Mouse (Mus musculus): ENCODE results near the gene Ifit1bl2. TPM values are rescaled to one million over a fixed set of nuclear protein-coding genes. Genes with fewer than 3 reads are reported as not detected.
"Not testable (repeated sequence)": the region's sequence is repeated elsewhere in the genome, so short reads cannot be mapped to it uniquely, and the experiment has no call there.

Gene Ifit1bl2
- polyA plus RNA-seq, 1 experiment from 2014 or later: not detected

- no peaks in the 10 kb centered on the region for H3K36me3 ChIP-seq (ENCODE audit: control insufficient read depth, insufficient read depth, low read length)
- H3K27me3 ChIP-seq (ENCODE audit: control insufficient read depth, insufficient read depth, low read length): no peaks in the 10 kb centered on the region
- ATAC-seq (ENCODE audit: insufficient number of reproducible peaks, insufficient read depth, low FRiP score, low read depth): peak; percentile 90; the same call in 1 of the 2 replicates
- H3K4me1 ChIP-seq (ENCODE audit: control insufficient read depth, insufficient read depth, low read length): no peaks in the 10 kb centered on the region
- H3K9me3 ChIP-seq (ENCODE audit: control insufficient read depth, low read depth, low read length): no peaks in the 10 kb centered on the region
- H3K4me3 ChIP-seq (ENCODE audit: low read depth, low read length): no peak overlapping the region
- 15% methylated on average over 2 of the region's 2 CpGs for WGBS
- no peak overlapping the region for H3K4me2 ChIP-seq (replicated peaks; ENCODE audit: low read depth, low read length)
- H3K27ac ChIP-seq (ENCODE audit: low read length): no peak overlapping the region
- no peak overlapping the region for H3K9ac ChIP-seq (replicated peaks; ENCODE audit: low read depth, low read length)
Observed at GRCm38 (mm10) chr19:34656511-34657298, 16.2 kb upstream of the Ifit1bl2 start.

- Histone ChIP-seq H3K4me1 (ENCODE audit: control insufficient read depth, insufficient read depth, low read length) (no peaks in the 10 kb centered on the region), H3K9me3 (ENCODE audit: control insufficient read depth, low read depth, low read length) (no peaks in the 10 kb centered on the region), H3K9ac (replicated peaks; ENCODE audit: low read depth, low read length) (no peak overlapping the region), H3K4me2 (replicated peaks; ENCODE audit: low read depth, low read length) (no peak overlapping the region), H3K4me3 (ENCODE audit: low read depth, low read length) (no peak overlapping the region), H3K27me3 (ENCODE audit: control insufficient read depth, insufficient read depth, low read length) (no peaks in the 10 kb centered on the region), H3K36me3 (ENCODE audit: control insufficient read depth, insufficient read depth, low read length) (no peaks in the 10 kb centered on the region), H3K27ac (ENCODE audit: low read length) (no peak overlapping the region)
- no peak for ATAC-seq (ENCODE audit: insufficient number of reproducible peaks, insufficient read depth, low FRiP score, low read depth)
- 64% methylated on average over 10 of the region's 10 CpGs for WGBS
Observed at GRCm38 (mm10) chr19:34655227-34655805, 14.8 kb upstream of the Ifit1bl2 start.

- ATAC-seq (ENCODE audit: insufficient number of reproducible peaks, insufficient read depth, low FRiP score, low read depth): no peak
- no peak overlapping the region for H3K27ac ChIP-seq (ENCODE audit: low read length)
- H3K4me2 ChIP-seq (replicated peaks; ENCODE audit: low read depth, low read length): no peak overlapping the region
- no peaks in the 10 kb centered on the region for H3K9me3 ChIP-seq (ENCODE audit: control insufficient read depth, low read depth, low read length)
- no peaks in the 10 kb centered on the region for H3K27me3 ChIP-seq (ENCODE audit: control insufficient read depth, insufficient read depth, low read length)
- H3K4me1 ChIP-seq (ENCODE audit: control insufficient read depth, insufficient read depth, low read length): no peaks in the 10 kb centered on the region
- no peaks in the 10 kb centered on the region for H3K36me3 ChIP-seq (ENCODE audit: control insufficient read depth, insufficient read depth, low read length)
- WGBS: 67% methylated on average over 6 of the region's 6 CpGs
- H3K9ac ChIP-seq (replicated peaks; ENCODE audit: low read depth, low read length): no peak overlapping the region
- no peak overlapping the region for H3K4me3 ChIP-seq (ENCODE audit: low read depth, low read length)
Observed at GRCm38 (mm10) chr19:34650997-34651396, 10.5 kb upstream of the Ifit1bl2 start.

- Histone ChIP-seq H3K4me3 (ENCODE audit: low read depth, low read length) (no peak overlapping the region), H3K4me2 (replicated peaks; ENCODE audit: low read depth, low read length) (no peak overlapping the region), H3K27ac (ENCODE audit: low read length) (no peak overlapping the region), H3K9ac (replicated peaks; ENCODE audit: low read depth, low read length) (no peak overlapping the region), H3K27me3 (ENCODE audit: control insufficient read depth, insufficient read depth, low read length) (no peaks in the 10 kb centered on the region), H3K9me3 (ENCODE audit: control insufficient read depth, low read depth, low read length) (no peaks in the 10 kb centered on the region), H3K36me3 (ENCODE audit: control insufficient read depth, insufficient read depth, low read length) (no peaks in the 10 kb centered on the region), H3K4me1 (ENCODE audit: control insufficient read depth, insufficient read depth, low read length) (no peaks in the 10 kb centered on the region)
- 93% methylated on average over 3 of the region's 3 CpGs for WGBS
- ATAC-seq (ENCODE audit: insufficient number of reproducible peaks, insufficient read depth, low FRiP score, low read depth): no peak
Observed at GRCm38 (mm10) chr19:34650276-34650675, 9.7 kb upstream of the Ifit1bl2 start.

- not testable (repeated sequence) for H3K4me2 ChIP-seq (replicated peaks; ENCODE audit: low read depth, low read length); H3K27me3 ChIP-seq (ENCODE audit: control insufficient read depth, insufficient read depth, low read length); H3K9me3 ChIP-seq (ENCODE audit: control insufficient read depth, low read depth, low read length); H3K4me1 ChIP-seq (ENCODE audit: control insufficient read depth, insufficient read depth, low read length); H3K27ac ChIP-seq (ENCODE audit: low read length); ATAC-seq (ENCODE audit: insufficient number of reproducible peaks, insufficient read depth, low FRiP score, low read depth); H3K4me3 ChIP-seq (ENCODE audit: low read depth, low read length); H3K9ac ChIP-seq (replicated peaks; ENCODE audit: low read depth, low read length); H3K36me3 ChIP-seq (ENCODE audit: control insufficient read depth, insufficient read depth, low read length)
- 88% methylated on average over 7 of the region's 8 CpGs for WGBS
Observed at GRCm38 (mm10) chr19:34647630-34648029, 7.1 kb upstream of the Ifit1bl2 start.

- WGBS: 83% methylated on average over 5 of the region's 5 CpGs
Observed at GRCm38 (mm10) chr19:34642616-34643015, 2.1 kb upstream of the Ifit1bl2 start.

GRCm38 (mm10) chr19:34636933-34637557, 3.5 kb downstream of the Ifit1bl2 start:
- no peak overlapping the region for H3K9ac ChIP-seq (replicated peaks; ENCODE audit: low read depth, low read length)
- no peaks in the 10 kb centered on the region for H3K27me3 ChIP-seq (ENCODE audit: control insufficient read depth, insufficient read depth, low read length)
- H3K9me3 ChIP-seq (ENCODE audit: control insufficient read depth, low read depth, low read length): no peaks in the 10 kb centered on the region
- WGBS: 6% methylated on average over 3 of the region's 3 CpGs
- no peak overlapping the region for H3K4me3 ChIP-seq (ENCODE audit: low read depth, low read length)
- H3K4me1 ChIP-seq (ENCODE audit: control insufficient read depth, insufficient read depth, low read length): no peaks in the 10 kb centered on the region
- no peak overlapping the region for H3K4me2 ChIP-seq (replicated peaks; ENCODE audit: low read depth, low read length)
- H3K36me3 ChIP-seq (ENCODE audit: control insufficient read depth, insufficient read depth, low read length): no peaks in the 10 kb centered on the region
- peak; percentile 49; the same call in 1 of the 2 replicates for ATAC-seq (ENCODE audit: insufficient number of reproducible peaks, insufficient read depth, low FRiP score, low read depth)
- no peak overlapping the region for H3K27ac ChIP-seq (ENCODE audit: low read length)

More at GRCm38 (mm10) chr19:34642616-34643015, 2.1 kb upstream of the Ifit1bl2 start:
- H3K4me1 ChIP-seq (ENCODE audit: control insufficient read depth, insufficient read depth, low read length): no peaks in the 10 kb centered on the region
- no peak overlapping the region for H3K9ac ChIP-seq (replicated peaks; ENCODE audit: low read depth, low read length)
- H3K4me3 ChIP-seq (ENCODE audit: low read depth, low read length): no peak overlapping the region
- no peak overlapping the region for H3K4me2 ChIP-seq (replicated peaks; ENCODE audit: low read depth, low read length)
- H3K27me3 ChIP-seq (ENCODE audit: control insufficient read depth, insufficient read depth, low read length): no peaks in the 10 kb centered on the region
- H3K36me3 ChIP-seq (ENCODE audit: control insufficient read depth, insufficient read depth, low read length): no peaks in the 10 kb centered on the region
- H3K9me3 ChIP-seq (ENCODE audit: control insufficient read depth, low read depth, low read length): no peaks in the 10 kb centered on the region
- no peak for ATAC-seq (ENCODE audit: insufficient number of reproducible peaks, insufficient read depth, low FRiP score, low read depth)
- H3K27ac ChIP-seq (ENCODE audit: low read length): no peak overlapping the region

- Histone ChIP-seq H3K27ac (ENCODE audit: low read length) (no peak overlapping the region), H3K4me3 (ENCODE audit: low read depth, low read length) (no peak overlapping the region), H3K27me3 (ENCODE audit: control insufficient read depth, insufficient read depth, low read length) (no peaks in the 10 kb centered on the region), H3K9ac (replicated peaks; ENCODE audit: low read depth, low read length) (no peak overlapping the region), H3K4me2 (replicated peaks; ENCODE audit: low read depth, low read length) (no peak overlapping the region), H3K4me1 (ENCODE audit: control insufficient read depth, insufficient read depth, low read length) (no peaks in the 10 kb centered on the region), H3K36me3 (ENCODE audit: control insufficient read depth, insufficient read depth, low read length) (no peaks in the 10 kb centered on the region), H3K9me3 (ENCODE audit: control insufficient read depth, low read depth, low read length) (no peaks in the 10 kb centered on the region)
- 64% methylated on average over 2 of the region's 2 CpGs for WGBS
- ATAC-seq (ENCODE audit: insufficient number of reproducible peaks, insufficient read depth, low FRiP score, low read depth): no peak
Observed at GRCm38 (mm10) chr19:34633484-34633883, 7.1 kb downstream of the Ifit1bl2 start.
